Mouse (Mus musculus): ENCODE data around the gene Chuk. TPM values are rescaled to one million over a fixed set of nuclear protein-coding genes. Genes with fewer than 3 reads are reported as not detected.

Chuk gene
- total RNA-seq, 1 experiment from 2014 or later: 63.9 TPM

GRCm38 (mm10) chr19:44067323-44068049 is 39.8 kb downstream of the Chuk start:
- no peak for ATAC-seq (replicated peaks in 1 of 2; ENCODE audit: insufficient read depth in 1 of 2, low FRiP score in 2 of 2, low TSS enrichment in 1 of 2, low read depth in 1 of 2, poor library complexity in 2 of 2, severe bottlenecking in 2 of 2)

DNA sequence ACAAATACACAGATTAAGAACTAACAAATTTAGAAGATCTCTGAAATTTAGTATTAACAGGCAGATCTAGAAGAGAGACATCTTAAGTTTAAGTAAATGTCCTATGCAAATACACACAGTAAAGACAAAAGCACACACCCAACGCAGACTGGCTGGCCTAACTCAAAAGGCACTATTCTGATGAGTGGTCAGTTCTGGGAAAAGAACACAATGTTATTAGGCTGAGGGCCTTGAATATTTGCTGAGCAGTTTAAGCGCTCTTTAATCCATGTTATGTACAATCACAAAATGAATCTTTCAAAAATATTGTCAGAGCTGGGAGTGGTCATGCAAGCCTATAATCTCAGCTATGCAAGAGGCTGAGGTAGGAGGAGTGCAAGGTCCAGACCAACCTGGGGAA is 42.5 kb downstream of the Chuk start:
- ATAC-seq (replicated peaks in 1 of 2; ENCODE audit: insufficient read depth in 1 of 2, low FRiP score in 2 of 2, low TSS enrichment in 1 of 2, low read depth in 1 of 2, poor library complexity in 2 of 2, severe bottlenecking in 2 of 2): no peak

- no peak for ATAC-seq (replicated peaks in 1 of 2; ENCODE audit: insufficient read depth in 1 of 2, low FRiP score in 2 of 2, low TSS enrichment in 1 of 2, low read depth in 1 of 2, poor library complexity in 2 of 2, severe bottlenecking in 2 of 2)
Observed at GRCm38 (mm10) chr19:44063773-44064172, 43.5 kb downstream of the Chuk start.

GRCm38 (mm10) chr19:44060226-44060625 is 47.1 kb downstream of the Chuk start:
- ATAC-seq (replicated peaks in 1 of 2; ENCODE audit: insufficient read depth in 1 of 2, low FRiP score in 2 of 2, low TSS enrichment in 1 of 2, low read depth in 1 of 2, poor library complexity in 2 of 2, severe bottlenecking in 2 of 2): no peak

- no peak for ATAC-seq (replicated peaks in 1 of 2; ENCODE audit: insufficient read depth in 1 of 2, low FRiP score in 2 of 2, low TSS enrichment in 1 of 2, low read depth in 1 of 2, poor library complexity in 2 of 2, severe bottlenecking in 2 of 2)
Observed at GRCm38 (mm10) chr19:44055173-44055826, 52.0 kb downstream of the Chuk start.

DNA sequence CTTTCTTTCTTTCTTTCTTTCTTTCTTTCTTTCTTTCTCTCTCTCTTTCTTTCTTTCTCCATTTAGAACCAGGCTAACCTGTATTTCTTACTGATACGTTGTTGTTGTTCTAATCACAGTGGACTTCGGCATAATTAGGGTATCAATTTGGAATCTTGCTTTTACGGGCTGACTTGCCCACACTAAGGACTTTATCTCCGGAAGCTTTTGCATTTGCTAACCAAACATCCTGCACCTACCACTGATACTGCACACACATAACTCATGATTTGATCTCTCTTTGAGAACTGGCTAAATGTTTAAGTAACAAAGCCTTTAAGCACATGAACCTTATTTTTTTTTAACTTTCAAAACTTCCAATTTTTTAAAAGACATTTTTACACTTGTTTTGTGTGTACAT is 56.9 kb downstream of the Chuk start:
- ATAC-seq (replicated peaks in 1 of 2; ENCODE audit: insufficient read depth in 1 of 2, low FRiP score in 2 of 2, low TSS enrichment in 1 of 2, low read depth in 1 of 2, poor library complexity in 2 of 2, severe bottlenecking in 2 of 2): no peak

DNA sequence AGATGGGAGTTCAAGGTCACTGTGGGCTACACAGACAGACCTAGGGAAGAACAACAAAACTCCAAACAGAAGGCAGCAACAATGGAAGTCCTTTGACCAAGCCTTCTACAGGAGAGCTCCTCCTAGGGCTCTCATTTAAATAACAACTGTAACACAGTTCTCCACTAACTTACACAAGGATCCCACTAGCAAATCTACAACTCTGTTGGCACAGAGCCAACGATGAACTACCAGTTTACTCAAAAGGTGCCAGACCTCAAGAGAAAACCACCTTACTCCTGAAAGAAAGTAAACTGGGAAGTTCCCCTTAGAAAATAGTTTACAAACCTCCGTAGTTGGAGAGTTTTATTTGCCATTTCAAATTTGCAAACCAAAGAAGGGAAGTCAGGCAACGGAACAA is 58.0 kb downstream of the Chuk start:
- ATAC-seq (replicated peaks in 1 of 2; ENCODE audit: insufficient read depth in 1 of 2, low FRiP score in 2 of 2, low TSS enrichment in 1 of 2, low read depth in 1 of 2, poor library complexity in 2 of 2, severe bottlenecking in 2 of 2): no peak

GRCm38 (mm10) chr19:44045847-44046246 is 61.4 kb downstream of the Chuk start:
- no peak for ATAC-seq (replicated peaks in 1 of 2; ENCODE audit: insufficient read depth in 1 of 2, low FRiP score in 2 of 2, low TSS enrichment in 1 of 2, low read depth in 1 of 2, poor library complexity in 2 of 2, severe bottlenecking in 2 of 2)

GRCm38 (mm10) chr19:44042121-44042520 is 65.2 kb downstream of the Chuk start:
- no peak for ATAC-seq (replicated peaks in 1 of 2; ENCODE audit: insufficient read depth in 1 of 2, low FRiP score in 2 of 2, low TSS enrichment in 1 of 2, low read depth in 1 of 2, poor library complexity in 2 of 2, severe bottlenecking in 2 of 2)

- no peak for ATAC-seq (replicated peaks in 1 of 2; ENCODE audit: insufficient read depth in 1 of 2, low FRiP score in 2 of 2, low TSS enrichment in 1 of 2, low read depth in 1 of 2, poor library complexity in 2 of 2, severe bottlenecking in 2 of 2)
Observed at GRCm38 (mm10) chr19:44033396-44033795, 73.9 kb downstream of the Chuk start.

GRCm38 (mm10) chr19:44032046-44032744 is 75.1 kb downstream of the Chuk start:
- no peak for ATAC-seq (replicated peaks in 1 of 2; ENCODE audit: insufficient read depth in 1 of 2, low FRiP score in 2 of 2, low TSS enrichment in 1 of 2, low read depth in 1 of 2, poor library complexity in 2 of 2, severe bottlenecking in 2 of 2)

- no peak for ATAC-seq (replicated peaks in 1 of 2; ENCODE audit: insufficient read depth in 1 of 2, low FRiP score in 2 of 2, low TSS enrichment in 1 of 2, low read depth in 1 of 2, poor library complexity in 2 of 2, severe bottlenecking in 2 of 2)
Observed at GRCm38 (mm10) chr19:44030024-44030423, 77.3 kb downstream of the Chuk start.

DNA sequence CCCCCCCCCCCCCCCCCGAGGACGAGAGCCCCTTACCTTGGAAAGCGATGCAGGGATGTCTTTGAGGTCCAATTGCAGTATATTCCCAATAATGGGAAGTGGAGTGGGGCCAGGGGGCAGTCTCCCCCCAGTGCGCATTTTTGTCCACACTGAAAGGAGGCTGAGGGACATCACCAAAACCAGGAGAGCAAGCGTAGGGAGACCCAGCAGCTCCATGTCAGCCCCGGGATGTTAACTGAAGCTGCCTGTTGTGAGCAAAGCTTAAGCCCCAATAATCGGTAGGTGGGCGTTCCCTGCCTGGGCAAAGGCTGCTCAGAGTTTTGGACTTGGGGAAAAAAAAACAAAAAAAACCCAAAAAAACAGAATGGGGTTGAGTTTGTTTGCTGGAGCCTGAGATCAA is 78.3 kb downstream of the Chuk start, which contains the start of gene Cyp2c23:
TSS of gene Cyp2c23 (minus strand) at position 237 of the 400 bp plus-strand sequence.
- ATAC-seq (replicated peaks in 1 of 2; ENCODE audit: insufficient read depth in 1 of 2, low FRiP score in 2 of 2, low TSS enrichment in 1 of 2, low read depth in 1 of 2, poor library complexity in 2 of 2, severe bottlenecking in 2 of 2): no peak

DNA sequence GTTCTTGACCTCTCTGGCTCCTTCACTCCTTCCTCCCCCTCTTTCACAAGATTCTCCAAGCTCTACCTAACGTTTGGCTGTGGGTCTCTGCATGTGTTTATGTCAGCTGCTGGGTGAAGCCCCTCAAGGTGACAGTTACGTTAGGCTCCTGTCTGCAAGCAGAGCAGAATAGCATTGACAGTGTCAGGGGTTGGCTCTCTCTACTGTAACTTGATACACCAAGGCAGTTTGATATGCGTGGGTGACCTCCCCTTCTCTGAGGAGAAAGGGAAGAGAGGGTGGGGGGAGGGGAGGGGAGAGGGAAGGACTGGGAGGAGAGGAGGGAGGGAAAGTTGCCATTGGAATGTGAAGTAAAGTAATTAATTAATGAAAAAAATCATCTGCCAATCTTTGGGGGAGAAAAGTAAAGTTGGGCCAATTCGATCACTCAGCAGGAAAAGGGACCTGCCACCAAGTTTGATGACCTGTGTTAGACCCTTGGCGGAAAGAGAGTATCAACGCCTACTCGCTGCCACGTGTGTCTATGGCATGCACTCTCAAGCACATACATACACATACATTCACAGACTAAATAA is 80.2 kb downstream of the Chuk start:
- ATAC-seq (replicated peaks in 1 of 2; ENCODE audit: insufficient read depth in 1 of 2, low FRiP score in 2 of 2, low TSS enrichment in 1 of 2, low read depth in 1 of 2, poor library complexity in 2 of 2, severe bottlenecking in 2 of 2): no peak

DNA sequence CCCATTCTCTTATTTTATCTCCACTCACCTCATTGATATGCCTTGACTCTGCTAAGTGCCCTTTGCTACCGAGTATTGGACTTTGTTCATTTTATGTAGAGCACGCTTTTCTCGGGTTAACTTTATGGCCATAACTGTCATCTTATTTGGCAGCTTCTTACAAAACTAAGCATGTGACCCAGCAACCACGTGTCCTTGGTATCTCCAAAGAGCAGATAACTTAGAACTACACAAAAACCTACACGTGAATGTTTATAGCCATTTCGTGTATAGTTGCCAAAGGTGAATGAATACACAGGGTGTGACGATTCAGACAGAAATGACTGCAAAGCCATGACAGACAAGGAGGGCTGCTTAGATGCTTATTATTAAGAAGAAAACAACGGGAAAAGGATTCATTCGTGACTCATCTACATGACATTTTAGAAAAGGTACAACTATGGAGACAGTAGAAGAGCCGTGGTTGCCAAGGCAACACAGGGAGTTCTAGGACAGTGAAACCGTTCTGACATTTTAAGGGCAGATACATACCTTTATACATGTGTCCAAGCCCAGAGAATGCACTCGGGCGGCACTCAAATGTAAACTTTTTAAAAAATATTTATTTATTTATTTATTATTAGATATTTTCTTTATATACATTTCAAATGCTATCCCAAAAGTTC is 82.2 kb downstream of the Chuk start:
- no peak for ATAC-seq (replicated peaks in 1 of 2; ENCODE audit: insufficient read depth in 1 of 2, low FRiP score in 2 of 2, low TSS enrichment in 1 of 2, low read depth in 1 of 2, poor library complexity in 2 of 2, severe bottlenecking in 2 of 2)

Data from hematopoietic stem cell, adult 5-6 weeks (primary cell).